Mouse (Mus musculus) cerebellum, adult 2 months (tissue): Measurements from ENCODE around the gene Hdac11. TPM values are rescaled to one million over a fixed set of nuclear protein-coding genes. Genes with fewer than 3 reads are reported as not detected.

Experiments
- DNase-seq, 2 experiments: peaks; one replicate each; pipeline ENCODE4 v3.0.0; 2021
- H3K27ac ChIP-seq: fragments of 200-500 bp; 2 replicates; pipeline ENCODE4 v1.5.1; 2012; ENCODE audit warnings: low read length, control low read depth, inconsistent platforms; ENCODE audit not compliant: insufficient read depth
- H3K27me3 ChIP-seq: fragments of 200-500 bp; 2 replicates; pipeline ENCODE4 v1.6.1; 2012; ENCODE audit warnings: inconsistent platforms, mild to moderate bottlenecking, low read length, moderate library complexity; ENCODE audit not compliant: control insufficient read depth, insufficient read depth
- H3K4me1 ChIP-seq: fragments of 200-500 bp; 2 replicates; pipeline ENCODE4 v1.6.1; 2011; ENCODE audit warnings: low read length; ENCODE audit not compliant: control insufficient read depth, insufficient read depth
- H3K4me3 ChIP-seq: fragments of 200-500 bp; replicated peaks from 2 replicates; pipeline ENCODE3; 2011; ENCODE audit warnings: mild to moderate bottlenecking, low read depth, low read length, control low read depth; ENCODE audit not compliant: insufficient read depth
- CTCF ChIP-seq: fragments of 200-500 bp; IDR thresholded peaks from 2 replicates; pipeline ENCODE4 v1.5.1; 2011; ENCODE audit warnings: low read depth, mild to moderate bottlenecking, control low read depth, low read length, moderate library complexity, borderline replicate concordance; ENCODE audit not compliant: insufficient read depth
- POLR2A ChIP-seq: fragments of 200-500 bp; IDR thresholded peaks from 2 replicates; pipeline ENCODE4 v1.6.1; 2011; ENCODE audit warnings: low read length, control low read depth, borderline replicate concordance; ENCODE audit not compliant: insufficient read depth
- WGBS: fragments of 180-500 bp; shearing (Covaris S2); methylation state at CpG from one replicate; pipeline ENCODE4 v1.1.7; 2018; 5-methylcytosine and 5-hydroxymethylcytosine counted together
- polyA plus RNA-seq: library from polyadenylated mRNA; depleted of rRNA; stranded (reverse); fragments of >200 nt; gene quantifications from 2 replicates; pipeline ENCODE4 v1.2.3, GENCODE M21; 2012

The Hdac11 gene
- polyA plus RNA-seq, 1 experiment, result 188 TPM

GRCm38 (mm10) chr6:91165210-91165609 is 8.7 kb downstream of the Hdac11 start:
- no peak for TF ChIP-seq POLR2A
- peak; percentile 95 for TF ChIP-seq CTCF
- peak; percentile 74 to 83 for DNase-seq

GRCm38 (mm10) chr6:91167828-91168227 is 11.4 kb downstream of the Hdac11 start:
- DNase-seq, result no peak
- 72% methylated on average over 3 of the region's 3 CpGs for WGBS
- H3K4me3 ChIP-seq, result no peak overlapping the region
- H3K4me1 ChIP-seq, result peaks cover 4% of the 10 kb centered on the region; the same call in 1 of the 2 replicates
- TF ChIP-seq POLR2A (no peak), CTCF (no peak)
- H3K27ac ChIP-seq, result no peak overlapping the region
- no peaks in the 10 kb centered on the region for H3K27me3 ChIP-seq

More at GRCm38 (mm10) chr6:91165210-91165609, 8.7 kb downstream of the Hdac11 start:
- Histone ChIP-seq H3K4me1 (peaks cover 10% of the 10 kb centered on the region), H3K4me3 (no peak overlapping the region), H3K27ac (no peak overlapping the region), H3K27me3 (no peaks in the 10 kb centered on the region)
- 33% methylated on average over 3 of the region's 3 CpGs for WGBS

GRCm38 (mm10) chr6:91169129-91169528 is 12.7 kb downstream of the Hdac11 start:
- Histone ChIP-seq H3K4me1 (peaks cover 4% of the 10 kb centered on the region; the same call in 1 of the 2 replicates), H3K27ac (no peak overlapping the region), H3K27me3 (no peaks in the 10 kb centered on the region), H3K4me3 (no peak overlapping the region)
- DNase-seq, result no peak
- 92% methylated on average over 8 of the region's 8 CpGs for WGBS
- TF ChIP-seq CTCF, result no peak
- TF ChIP-seq POLR2A, result no peak

- no peaks in the 10 kb centered on the region for H3K27me3 ChIP-seq
- H3K27ac ChIP-seq, result no peak overlapping the region
- H3K4me3 ChIP-seq, result no peak overlapping the region
- no peak for DNase-seq
- TF ChIP-seq POLR2A (no peak), CTCF (no peak)
- H3K4me1 ChIP-seq, result peaks cover 4% of the 10 kb centered on the region; the same call in 1 of the 2 replicates
- WGBS, result 46% methylated on average over 3 of the region's 3 CpGs
These were observed 15.0 kb downstream of the Hdac11 start for GRCm38 (mm10) chr6:91171396-91171895.

- Histone ChIP-seq H3K27ac (no peak overlapping the region), H3K4me3 (no peak overlapping the region), H3K4me1 (peaks cover 4% of the 10 kb centered on the region; the same call in 1 of the 2 replicates), H3K27me3 (no peaks in the 10 kb centered on the region)
- 70% methylated on average over 2 of the region's 2 CpGs for WGBS
- DNase-seq, result no peak
- no peak for TF ChIP-seq POLR2A
- TF ChIP-seq CTCF, result no peak
These were observed 15.9 kb downstream of the Hdac11 start for GRCm38 (mm10) chr6:91172381-91172780.

GRCm38 (mm10) chr6:91173221-91173880 is 16.9 kb downstream of the Hdac11 start:
- no peak overlapping the region for H3K4me3 ChIP-seq
- DNase-seq, result peak; percentile 38 to 61
- TF ChIP-seq POLR2A (no peak), CTCF (peak; percentile 67)
- WGBS, result 48% methylated on average over 7 of the region's 7 CpGs
- H3K27ac ChIP-seq, result no peak overlapping the region
- peaks cover 4% of the 10 kb centered on the region; the same call in 1 of the 2 replicates for H3K4me1 ChIP-seq
- H3K27me3 ChIP-seq, result no peaks in the 10 kb centered on the region

- WGBS, result 65% methylated on average over 3 of the region's 3 CpGs
- TF ChIP-seq POLR2A, result no peak
- TF ChIP-seq CTCF, result 0 out of 2 replicates have a peak, but pooled peaks have one; percentile 6
- no peaks in the 10 kb centered on the region for H3K27me3 ChIP-seq
- H3K4me1 ChIP-seq, result peaks cover 4% of the 10 kb centered on the region; the same call in 1 of the 2 replicates
- no peak overlapping the region for H3K4me3 ChIP-seq
- no peak overlapping the region for H3K27ac ChIP-seq
- DNase-seq, result no peak
These were observed 17.7 kb downstream of the Hdac11 start for GRCm38 (mm10) chr6:91174211-91174610.

GRCm38 (mm10) chr6:91180767-91181171 is 24.3 kb downstream of the Hdac11 start:
- TF ChIP-seq CTCF (no peak), POLR2A (no peak)
- Histone ChIP-seq H3K4me1 (no peaks in the 10 kb centered on the region), H3K4me3 (no peak overlapping the region), H3K27ac (no peak overlapping the region), H3K27me3 (no peaks in the 10 kb centered on the region)
- DNase-seq, result no peak
- WGBS, result 58% methylated on average over 9 of the region's 9 CpGs
